Mouse (Mus musculus): Measurements from ENCODE around the gene 4930535I16Rik. TPM values are rescaled to one million over a fixed set of nuclear protein-coding genes. Genes with fewer than 3 reads are reported as not detected.

Gene 4930535I16Rik
- polyA plus RNA-seq, 1 experiment from 2014 or later, result not detected

Other genes with a start within 250 kb of the 4930535I16Rik start
- gene Macf1, start 233.7 kb downstream of the 4930535I16Rik start, polyA plus RNA-seq (2015; fragmentation: Nextera tagmentation; extraction: Ambion mirVana), result 61.0 and 62.2 TPM in 2 replicates
- 446 and 518 TPM in 2 replicates for gene Ndufs5, start 199.8 kb downstream of the 4930535I16Rik start, polyA plus RNA-seq (2015; fragmentation: Nextera tagmentation; extraction: Ambion mirVana)
- gene Akirin1, start 167.7 kb downstream of the 4930535I16Rik start, polyA plus RNA-seq (2015; fragmentation: Nextera tagmentation; extraction: Ambion mirVana), result 77.9 and 79.1 TPM in 2 replicates
- 1.3 and 1.6 TPM in 2 replicates for gene Rhbdl2, start 130.1 kb downstream of the 4930535I16Rik start, polyA plus RNA-seq (2015; fragmentation: Nextera tagmentation; extraction: Ambion mirVana)
- 0.14 and 0.25 TPM in 2 replicates for gene 4933427I04Rik, start 58.3 kb downstream of the 4930535I16Rik start, polyA plus RNA-seq (2015; fragmentation: Nextera tagmentation; extraction: Ambion mirVana)
- 29.7 and 35.6 TPM in 2 replicates for gene Mycbp, start 13.2 kb downstream of the 4930535I16Rik start, polyA plus RNA-seq (2015; fragmentation: Nextera tagmentation; extraction: Ambion mirVana)
- 42.5 and 44.4 TPM in 2 replicates for gene Rragc, start 576 bp downstream of the 4930535I16Rik start, polyA plus RNA-seq (2015; fragmentation: Nextera tagmentation; extraction: Ambion mirVana)